Mouse (Mus musculus): ENCODE measurements around the gene Kcnh8. TPM values are rescaled to one million over a fixed set of nuclear protein-coding genes. Genes with fewer than 3 reads are reported as not detected.
A peak's percentile ranks its signal among the peaks of the same experiment; 100 is the strongest.

The Kcnh8 gene
- total RNA-seq (2015) (not detected in 2 replicates), total RNA-seq (2017) (not detected in 2 replicates)

DNA sequence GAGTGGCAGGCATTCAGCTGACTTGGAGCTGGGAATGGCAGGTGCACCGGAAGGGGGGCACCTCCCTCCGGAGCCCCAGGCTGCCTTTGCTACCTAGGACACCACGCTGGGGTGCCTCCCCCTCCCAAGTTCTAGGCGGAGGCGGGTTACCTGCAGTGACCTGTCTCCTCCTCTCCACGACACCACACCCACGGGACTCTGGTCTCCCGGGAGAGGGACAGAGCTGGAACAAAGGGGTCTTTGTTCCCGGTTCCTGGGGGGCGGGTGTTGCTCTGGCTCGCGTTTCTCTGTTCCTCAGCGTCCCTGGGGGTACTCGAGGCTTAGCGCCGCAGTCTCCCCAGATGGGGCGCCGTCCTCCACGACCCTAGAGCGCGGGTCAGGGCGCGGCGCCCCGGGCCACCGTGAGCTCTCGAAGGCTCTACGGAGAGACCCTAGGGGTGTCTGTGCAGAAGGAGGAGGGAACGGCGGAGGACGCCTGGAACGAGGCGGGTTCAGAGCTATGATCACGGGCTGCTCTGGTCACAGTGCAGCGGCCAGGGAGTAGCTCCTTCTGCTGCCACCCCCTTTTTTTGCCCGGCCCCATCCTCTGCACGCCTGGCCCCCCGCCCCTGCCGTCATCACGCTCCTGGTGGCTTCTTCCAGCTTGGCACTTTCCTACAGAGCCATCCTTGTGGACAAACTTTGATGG is at the start of gene Kcnh8:
Gene Kcnh8 (plus strand): TSS at position 617 of the 688 bp plus-strand sequence.
- peak; percentile 24 for ATAC-seq (replicated peaks; ENCODE audit: poor library complexity)

GRCm38 (mm10) chr17:52559961-52560720 is 42.4 kb upstream of the Kcnh8 start:
- ATAC-seq (replicated peaks; ENCODE audit: poor library complexity): peak; percentile 99

DNA sequence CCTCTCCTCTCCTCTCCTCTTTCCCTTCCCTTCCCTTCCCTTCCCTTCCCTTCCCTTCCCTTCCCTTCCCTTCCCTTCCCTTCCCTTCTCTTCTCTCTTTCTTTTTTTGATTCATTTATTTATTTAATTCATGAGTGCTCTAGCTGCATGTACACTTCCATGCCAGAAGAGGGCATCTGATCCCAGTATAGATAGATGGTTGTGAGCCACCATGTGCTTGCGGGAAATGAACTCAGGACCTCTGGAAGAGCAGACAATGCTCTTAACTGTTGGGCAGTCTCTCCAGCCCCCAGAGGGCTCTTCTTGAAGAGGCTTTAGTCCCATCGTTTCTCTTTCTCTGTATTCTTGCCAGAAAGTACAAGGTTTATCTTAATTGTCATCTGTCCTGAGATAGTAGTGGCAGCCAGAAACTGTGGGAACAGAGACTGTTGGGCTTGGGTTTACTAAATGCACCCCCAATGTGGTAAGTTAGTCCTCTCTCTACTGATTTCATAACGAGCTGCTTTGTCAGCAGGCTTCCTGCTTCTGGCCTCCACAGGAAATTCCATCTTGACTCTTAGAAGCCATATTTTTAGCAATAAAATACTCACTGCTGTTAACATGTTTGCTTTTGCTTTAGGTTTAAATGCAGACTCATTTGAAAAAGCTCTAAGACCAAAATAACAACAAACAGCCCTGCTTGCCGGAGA is 36.9 kb upstream of the Kcnh8 start:
- ATAC-seq (replicated peaks; ENCODE audit: poor library complexity): peak; percentile 69

GRCm38 (mm10) chr17:52569584-52570270 is 32.8 kb upstream of the Kcnh8 start:
- peak; percentile 79 for ATAC-seq (replicated peaks; ENCODE audit: poor library complexity)

- ATAC-seq (replicated peaks; ENCODE audit: poor library complexity): no peak
Measured at GRCm38 (mm10) chr17:52572229-52572628, 30.3 kb upstream of the Kcnh8 start.

DNA sequence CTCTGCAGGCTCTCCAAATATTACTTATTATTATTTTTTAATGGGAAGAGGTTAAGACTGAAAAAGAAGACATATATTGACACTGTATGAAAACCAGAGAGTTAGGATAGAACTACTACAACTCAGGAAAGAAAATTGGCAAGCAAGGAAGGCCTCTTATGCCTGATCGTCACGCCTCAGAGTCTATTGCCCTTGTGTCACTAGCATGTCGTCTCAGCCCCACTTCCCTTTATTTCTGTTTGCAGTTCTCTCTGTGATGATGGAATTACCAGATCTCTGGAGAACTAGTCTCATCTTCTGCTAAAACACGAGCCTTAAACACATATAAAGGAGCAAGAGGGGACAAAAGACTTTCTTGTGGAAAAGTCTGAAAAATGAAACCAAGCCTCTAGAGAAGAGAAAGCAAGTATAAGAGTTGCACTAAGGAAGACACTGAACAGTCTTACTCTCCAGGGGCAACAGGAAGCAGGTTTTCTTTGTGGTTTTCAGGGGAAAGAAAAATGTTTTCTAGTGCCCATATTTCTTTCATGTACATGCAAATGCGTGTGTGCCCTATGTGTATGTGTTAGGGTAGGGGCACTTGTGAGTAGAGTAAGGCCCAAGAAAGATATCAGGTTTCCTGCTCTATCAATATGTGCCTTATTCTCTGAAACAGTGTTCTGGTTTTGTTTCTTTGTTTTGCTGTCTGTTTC is 10.9 kb upstream of the Kcnh8 start:
- ATAC-seq (replicated peaks; ENCODE audit: poor library complexity): peak; percentile 94

GRCm38 (mm10) chr17:52599141-52599540 is 3.4 kb upstream of the Kcnh8 start:
- ATAC-seq (replicated peaks; ENCODE audit: poor library complexity): no peak

- peak; percentile 87 for ATAC-seq (replicated peaks; ENCODE audit: poor library complexity)
Measured at GRCm38 (mm10) chr17:52600882-52601371, 1.6 kb upstream of the Kcnh8 start.

- ATAC-seq (replicated peaks; ENCODE audit: poor library complexity): no peak
Measured at GRCm38 (mm10) chr17:52602781-52603170, 267 bp downstream of the Kcnh8 start.

DNA sequence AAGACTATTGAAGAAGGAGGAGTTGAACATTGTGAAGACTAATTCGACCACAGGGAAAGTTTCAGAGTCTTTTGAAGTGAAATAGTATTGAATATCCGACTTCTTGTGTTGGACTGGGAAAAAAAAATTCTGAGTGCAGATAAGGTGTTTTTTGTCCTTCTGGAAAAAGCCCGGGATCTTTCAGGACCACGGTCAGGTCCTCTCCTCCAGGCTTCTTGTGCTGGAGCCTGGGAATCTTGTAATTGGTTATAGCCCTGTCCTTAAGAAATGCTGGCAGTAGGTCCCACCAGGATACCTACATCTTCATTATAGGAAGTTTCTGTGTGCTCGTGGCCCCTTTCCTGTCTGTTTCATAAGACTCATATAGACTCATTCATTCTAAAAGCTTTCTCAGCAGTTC is 902 bp downstream of the Kcnh8 start:
- no peak for ATAC-seq (replicated peaks; ENCODE audit: poor library complexity)

- ATAC-seq (replicated peaks; ENCODE audit: poor library complexity): no peak
Measured at GRCm38 (mm10) chr17:52611382-52611781, 8.9 kb downstream of the Kcnh8 start.

GRCm38 (mm10) chr17:52649186-52649585 is 46.7 kb downstream of the Kcnh8 start:
- peak; percentile 50; the same call in 1 of the 2 replicates for ATAC-seq (replicated peaks; ENCODE audit: poor library complexity)

DNA sequence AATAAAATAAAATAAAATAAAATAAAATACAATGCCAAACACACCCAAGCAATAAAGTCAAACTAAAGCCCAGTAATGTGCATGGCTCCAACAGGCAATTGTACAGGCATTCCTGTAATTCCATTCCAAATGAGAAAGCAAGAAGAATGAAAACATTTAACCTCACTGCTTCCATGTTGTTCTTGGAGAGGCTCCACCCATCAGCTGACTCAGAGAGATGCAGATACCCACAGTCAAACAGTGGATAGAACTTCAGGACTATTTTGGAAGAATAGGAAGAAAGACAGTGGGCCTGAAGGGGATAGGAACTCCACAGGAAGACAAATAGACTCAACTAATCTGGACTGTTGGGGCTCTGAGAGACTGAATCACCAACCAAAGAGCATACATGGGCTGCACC is 89.5 kb downstream of the Kcnh8 start:
- ATAC-seq (replicated peaks; ENCODE audit: poor library complexity): no peak

GRCm38 (mm10) chr17:52701944-52702343 is 99.4 kb downstream of the Kcnh8 start:
- no peak for ATAC-seq (replicated peaks; ENCODE audit: poor library complexity)

GRCm38 (mm10) chr17:52712319-52712718 is 109.8 kb downstream of the Kcnh8 start:
- ATAC-seq (replicated peaks; ENCODE audit: poor library complexity): no peak

- no peak for ATAC-seq (replicated peaks; ENCODE audit: poor library complexity)
Measured at GRCm38 (mm10) chr17:52722214-52722613, 119.7 kb downstream of the Kcnh8 start.

DNA sequence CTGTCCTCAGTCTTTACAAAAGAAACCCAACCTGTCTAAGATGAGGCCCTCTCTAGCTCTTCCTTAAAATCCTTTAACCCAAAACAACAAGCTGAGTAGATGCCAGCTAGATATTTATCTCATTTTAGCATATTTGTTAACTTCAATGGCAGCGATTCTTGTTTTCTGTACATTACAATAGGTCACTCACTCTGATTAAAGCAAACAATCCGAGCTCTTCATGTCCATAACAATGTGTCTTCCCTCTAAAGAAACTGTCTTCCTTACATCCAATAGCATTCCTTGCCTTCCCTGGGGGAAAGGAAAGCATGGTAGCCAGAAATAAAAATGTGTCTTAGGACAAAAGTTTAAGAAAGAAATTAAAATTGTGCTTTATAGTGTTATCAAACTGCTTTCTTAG is 126.3 kb downstream of the Kcnh8 start:
- no peak for ATAC-seq (replicated peaks; ENCODE audit: poor library complexity)

DNA sequence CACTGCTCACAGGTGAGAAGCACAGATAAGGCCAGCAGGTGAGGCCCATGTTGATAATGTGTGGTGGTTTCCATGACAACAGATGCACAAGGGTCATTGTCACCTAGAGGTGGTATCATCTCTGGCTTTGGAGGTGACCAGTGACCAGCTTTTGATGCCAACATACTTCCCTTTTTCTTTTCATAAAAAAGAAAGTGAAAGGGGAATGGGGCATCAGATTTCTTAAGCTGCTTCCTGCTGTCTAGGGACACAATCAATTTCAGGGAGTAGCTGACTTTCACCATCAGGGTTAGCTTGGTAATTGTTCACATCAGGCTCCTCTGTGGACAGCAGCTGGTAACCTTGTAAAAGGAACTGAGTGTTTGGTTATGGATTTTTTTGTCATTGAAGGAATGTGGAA is 135.9 kb downstream of the Kcnh8 start:
- peak; percentile 63 for ATAC-seq (replicated peaks; ENCODE audit: poor library complexity)

- no peak for ATAC-seq (replicated peaks; ENCODE audit: poor library complexity)
Measured at GRCm38 (mm10) chr17:52788151-52788550, 185.6 kb downstream of the Kcnh8 start.

GRCm38 (mm10) chr17:52804463-52804862 is 202.0 kb downstream of the Kcnh8 start:
- ATAC-seq (replicated peaks; ENCODE audit: poor library complexity): no peak
